Mouse (Mus musculus) thymus, adult 2 months (tissue): ENCODE data around the gene Kdm5c. TPM values are rescaled to one million over a fixed set of nuclear protein-coding genes. Genes with fewer than 3 reads are reported as not detected.

ENCODE experiments used
- DNase-seq: peaks from one replicate; pipeline ENCODE4 v3.0.0; 2021
- H3K27ac ChIP-seq: fragments of 200-500 bp; 2 replicates; pipeline ENCODE4 v1.5.1; 2012; ENCODE audit warnings: low read length, control low read depth; ENCODE audit not compliant: control insufficient read depth, insufficient read depth
- H3K27me3 ChIP-seq: fragments of 200-500 bp; 2 replicates; pipeline ENCODE4 v1.6.1; 2012; ENCODE audit warnings: mild to moderate bottlenecking, low read length, moderate library complexity, mixed read lengths; ENCODE audit not compliant: control insufficient read depth, insufficient read depth
- H3K36me3 ChIP-seq: fragments of 200-500 bp; 2 replicates; pipeline ENCODE4 v1.6.1; 2012; ENCODE audit warnings: mild to moderate bottlenecking, low read length, moderate library complexity; ENCODE audit not compliant: control insufficient read depth, insufficient read depth
- H3K4me1 ChIP-seq: fragments of 200-500 bp; replicated peaks from 2 replicates; pipeline ENCODE4 v1.6.1; 2012; ENCODE audit warnings: low read length; ENCODE audit not compliant: control insufficient read depth, insufficient read depth
- H3K4me3 ChIP-seq: fragments of 200-500 bp; 2 replicates; pipeline ENCODE4 v1.5.1; 2012; ENCODE audit warnings: mild to moderate bottlenecking, low read length, control low read depth, moderate library complexity; ENCODE audit not compliant: control insufficient read depth, insufficient read depth
- CTCF ChIP-seq: fragments of 200-500 bp; IDR thresholded peaks from 2 replicates; pipeline ENCODE4 v1.5.1; 2012; ENCODE audit warnings: mild to moderate bottlenecking, control low read depth, low read length, moderate library complexity, borderline replicate concordance; ENCODE audit not compliant: control insufficient read depth, poor library complexity, insufficient read depth; ENCODE audit errors: extremely low read depth
- POLR2A ChIP-seq: fragments of 200-500 bp; IDR thresholded peaks from 2 replicates; pipeline ENCODE4 v1.6.1; 2012; ENCODE audit warnings: mild to moderate bottlenecking, low read length, control low read depth, moderate library complexity; ENCODE audit not compliant: control insufficient read depth, poor library complexity, insufficient read depth; ENCODE audit errors: extremely low read depth
- WGBS: fragments of 180-500 bp; shearing (Covaris S2); methylation state at CpG from one replicate; pipeline ENCODE4 v1.1.7; 2018; 5-methylcytosine and 5-hydroxymethylcytosine counted together
- polyA plus RNA-seq: library from polyadenylated mRNA; depleted of rRNA; stranded (reverse); fragments of >200 nt; gene quantifications from 2 replicates; pipeline ENCODE4 v1.2.3, GENCODE M21; 2012; rRNA removed

The Kdm5c gene
- 92.5 and 114 TPM in 2 replicates for polyA plus RNA-seq

DNA sequence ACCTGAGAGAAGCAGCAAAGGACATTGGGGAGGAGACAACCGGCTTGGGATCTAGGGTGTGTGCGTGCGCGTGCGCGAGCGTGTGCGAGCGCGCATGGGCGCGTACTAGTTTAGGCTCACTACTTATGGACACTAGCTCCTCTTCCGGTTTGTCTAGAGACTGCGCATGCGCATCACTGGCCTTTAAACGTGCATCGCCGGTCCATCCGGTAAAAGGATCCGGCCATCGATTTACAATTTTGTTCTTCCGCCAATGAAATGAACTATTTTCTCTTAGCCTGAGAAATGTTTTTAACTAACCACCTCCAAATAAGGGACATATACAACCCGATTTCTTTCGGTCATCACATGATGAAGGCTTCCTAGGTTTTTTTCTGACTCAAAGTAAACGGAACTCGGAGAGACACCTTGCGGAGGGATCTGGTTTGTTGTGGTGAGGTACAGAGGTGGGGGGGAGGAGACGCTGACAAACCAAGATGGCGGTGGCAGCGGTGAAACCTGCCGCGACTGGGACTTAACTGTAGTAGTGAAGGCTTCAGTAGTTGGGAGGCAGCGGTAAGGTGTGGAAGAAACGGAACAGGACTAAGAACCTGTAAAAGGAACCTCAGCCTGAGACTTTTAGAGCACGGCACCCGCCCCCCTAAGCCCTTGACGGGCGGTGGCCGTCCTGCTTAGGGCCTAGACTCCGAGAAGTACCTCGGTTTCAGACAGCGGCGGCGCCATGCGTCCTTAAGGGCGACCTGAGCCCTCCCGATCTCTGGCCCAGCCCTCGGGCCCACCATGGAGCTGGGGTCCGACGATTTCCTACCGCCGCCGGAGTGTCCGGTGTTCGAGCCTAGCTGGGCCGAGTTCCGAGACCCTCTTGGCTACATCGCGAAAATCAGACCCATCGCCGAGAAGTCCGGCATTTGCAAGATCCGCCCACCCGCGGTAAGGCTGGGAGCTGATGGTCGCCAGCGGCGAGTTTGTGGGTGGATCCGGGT is at the start of gene Kdm5c:
Gene Kdm5c, plus strand, starts transcription at position 240 of the 983 bp plus-strand sequence.
- peak within 1 kb of the TSS; percentile 99 for H3K4me3 ChIP-seq
- WGBS: under 1% methylated on average over 68 of the region's 69 CpGs

DNA sequence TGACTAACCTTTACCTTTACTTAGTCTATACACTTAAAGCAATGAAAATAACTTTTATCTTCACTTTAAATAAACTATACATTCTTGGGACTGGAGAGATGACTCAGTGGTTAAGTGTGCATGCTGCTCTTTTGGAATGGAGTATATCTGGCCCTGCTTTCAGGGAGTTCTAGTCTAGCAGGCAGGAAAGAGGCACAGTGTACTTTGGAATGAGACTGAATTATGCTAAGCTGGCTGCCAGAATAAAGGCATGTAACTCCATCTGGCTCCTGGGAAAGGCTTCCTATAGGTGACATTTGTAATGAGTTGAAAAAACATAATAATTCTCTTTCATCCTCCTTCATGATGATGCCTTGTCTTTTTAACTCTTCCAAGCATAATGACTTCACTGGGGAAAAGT is 45.7 kb upstream of the Kdm5c start:
- no peak for DNase-seq
- no peaks in the 10 kb centered on the region for H3K27me3 ChIP-seq
- TF ChIP-seq CTCF (no peak), POLR2A (no peak)
- no peak overlapping the region for H3K27ac ChIP-seq
- no peaks in the 10 kb centered on the region for H3K4me1 ChIP-seq
- no peaks in the 10 kb centered on the region for H3K36me3 ChIP-seq
- no peak overlapping the region for H3K4me3 ChIP-seq

More for the DNA sequence above, at the start of gene Kdm5c:
- TF ChIP-seq CTCF: no peak
- TF ChIP-seq POLR2A: no peak
- peak; percentile 84 for DNase-seq
- H3K27me3 ChIP-seq: no peaks in the 10 kb centered on the region
- H3K4me1 ChIP-seq: peaks cover 2% of the 10 kb centered on the region; the same call in 1 of the 2 replicates
- peak within 1 kb of the TSS; percentile 63; the same call in 1 of the 2 replicates for H3K27ac ChIP-seq
- no peaks in the 10 kb centered on the region for H3K36me3 ChIP-seq

DNA sequence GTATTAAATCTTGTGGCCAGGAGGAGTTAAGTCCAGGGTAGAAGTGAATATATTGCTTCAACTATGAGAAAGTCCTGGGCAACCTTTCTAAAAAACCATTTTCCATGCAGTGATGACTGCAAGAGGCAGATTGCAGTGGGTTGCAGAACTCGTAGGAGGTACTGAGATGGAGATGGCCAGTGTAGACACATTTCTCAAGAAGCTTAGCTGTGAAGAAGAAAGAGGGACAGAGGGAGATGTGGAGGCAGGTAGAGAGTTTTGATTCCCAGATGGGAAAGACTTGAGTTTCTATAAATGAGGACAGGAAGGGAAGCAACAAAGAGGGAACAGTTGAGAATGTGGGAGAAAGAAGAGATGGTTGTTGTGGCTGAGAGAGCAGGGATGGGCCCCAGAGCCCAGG is 41.6 kb upstream of the Kdm5c start:
- Histone ChIP-seq H3K27me3 (no peaks in the 10 kb centered on the region), H3K4me1 (no peaks in the 10 kb centered on the region), H3K27ac (no peak overlapping the region), H3K4me3 (no peak overlapping the region), H3K36me3 (no peaks in the 10 kb centered on the region)
- 95% methylated on average over 1 of the region's 1 CpGs for WGBS
- DNase-seq: no peak
- TF ChIP-seq POLR2A (no peak), CTCF (no peak)

DNA sequence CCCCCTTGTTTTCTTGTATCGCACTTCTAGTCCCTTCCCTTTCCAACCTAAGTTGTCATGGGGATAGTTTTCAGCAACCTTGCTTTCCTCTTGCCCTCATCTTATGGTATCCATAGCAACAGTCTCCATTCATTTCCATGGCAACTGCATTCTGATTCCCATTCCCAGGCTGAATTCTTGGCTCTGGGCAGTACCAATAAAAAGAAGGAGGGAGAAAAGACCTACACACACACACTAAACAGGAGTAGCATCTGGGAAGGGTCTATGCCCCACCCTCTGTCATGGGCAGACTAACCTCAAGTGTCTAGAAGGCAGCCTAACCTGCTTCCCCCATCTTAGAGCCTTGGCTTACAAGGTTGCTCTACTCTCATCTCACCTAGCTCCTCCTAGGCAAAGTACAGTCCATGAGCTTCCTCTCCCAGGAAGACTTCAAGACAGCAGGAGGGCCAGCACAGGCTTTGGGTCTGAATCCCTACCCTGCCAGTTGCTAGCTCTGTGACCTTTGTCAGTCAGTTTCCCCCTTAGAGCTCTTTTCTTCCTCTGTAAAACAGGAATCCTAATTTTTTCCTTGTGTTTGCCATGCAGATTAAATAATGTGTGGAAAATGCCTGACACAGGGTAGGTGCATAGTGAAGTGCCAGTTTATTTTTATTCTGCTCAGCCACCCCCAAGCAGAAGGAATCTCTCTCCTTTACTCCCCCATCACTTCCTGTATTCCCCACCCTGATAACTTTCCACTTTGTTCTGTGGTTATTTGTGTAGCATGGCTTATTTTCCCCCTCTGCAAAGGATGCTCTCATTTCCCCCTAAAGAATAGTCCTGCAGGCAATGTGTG is 34.8 kb upstream of the Kdm5c start:
- no peaks in the 10 kb centered on the region for H3K27me3 ChIP-seq
- DNase-seq: no peak
- no peak overlapping the region for H3K27ac ChIP-seq
- no peaks in the 10 kb centered on the region for H3K36me3 ChIP-seq
- no peak overlapping the region for H3K4me3 ChIP-seq
- no peaks in the 10 kb centered on the region for H3K4me1 ChIP-seq
- TF ChIP-seq CTCF (no peak), POLR2A (no peak)
- 95% methylated on average over 1 of the region's 1 CpGs for WGBS

DNA sequence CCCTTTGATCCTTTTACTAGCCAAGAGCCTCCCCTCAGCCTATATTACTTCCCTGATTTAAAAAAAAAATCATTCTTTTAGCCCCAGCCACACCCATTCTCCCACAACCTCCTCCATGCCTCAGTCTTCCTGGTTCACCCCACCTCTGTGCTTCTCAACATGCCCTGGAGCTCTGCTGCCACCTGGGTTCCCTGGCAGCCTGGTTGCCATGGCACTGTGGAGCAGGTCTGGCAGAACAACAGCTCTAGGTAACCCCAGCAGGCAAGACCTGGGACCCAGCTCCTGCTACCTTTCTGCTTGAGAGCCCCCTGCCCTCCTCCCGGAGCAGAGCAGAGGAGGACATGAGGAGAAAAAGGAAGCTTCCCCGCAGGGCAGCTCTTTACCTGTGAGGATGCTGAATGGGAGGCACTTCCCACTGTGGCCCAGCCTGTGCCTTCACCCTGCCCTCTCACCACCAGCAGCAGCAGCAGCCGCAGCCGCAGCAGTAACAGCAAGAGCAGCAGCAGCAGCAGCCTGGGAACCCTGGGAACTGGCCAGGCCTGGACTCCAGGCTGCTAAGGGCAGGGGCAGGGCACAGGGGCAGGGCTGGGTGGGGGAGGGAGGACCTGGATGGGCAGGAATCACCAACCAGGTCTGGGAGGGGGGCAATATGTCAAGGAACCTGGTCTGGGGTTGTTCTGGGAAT is 30.9 kb upstream of the Kdm5c start:
- Histone ChIP-seq H3K4me1 (no peaks in the 10 kb centered on the region), H3K27ac (no peak overlapping the region), H3K4me3 (no peak overlapping the region), H3K36me3 (no peaks in the 10 kb centered on the region), H3K27me3 (no peaks in the 10 kb centered on the region)
- WGBS: 85% methylated on average over 4 of the region's 4 CpGs
- no peak for DNase-seq
- no peak for TF ChIP-seq POLR2A
- TF ChIP-seq CTCF: no peak

- no peaks in the 10 kb centered on the region for H3K36me3 ChIP-seq
- no peak overlapping the region for H3K4me3 ChIP-seq
Observed at GRCm38 (mm10) chrX:152202422-152203103, 30.3 kb upstream of the Kdm5c start.

More at GRCm38 (mm10) chrX:152202422-152203103, 30.3 kb upstream of the Kdm5c start:
- H3K27ac ChIP-seq: no peak overlapping the region
- WGBS: 66% methylated on average over 8 of the region's 8 CpGs
- no peaks in the 10 kb centered on the region for H3K4me1 ChIP-seq
- no peak for TF ChIP-seq POLR2A
- no peak for TF ChIP-seq CTCF
- DNase-seq: no peak
- no peaks in the 10 kb centered on the region for H3K27me3 ChIP-seq
